Mouse (Mus musculus) spleen, postnatal 14 days (tissue): ENCODE measurements around the gene Tmem19.
"Not testable (repeated sequence)": the region's sequence is repeated elsewhere in the genome, so short reads cannot be mapped to it uniquely, and the experiment has no call there.

Experiments
- DNase-seq, 2 experiments: peaks; one replicate each; pipeline ENCODE4 v3.0.0; 2021 to 2022; ENCODE audit warnings: low spot score in 2 of 2

The Tmem19 gene

GRCm38 (mm10) chr10:115349029-115349428 lies 13.3 kb downstream of the Tmem19 start:
- DNase-seq, result no peak

GRCm38 (mm10) chr10:115348131-115348530 lies 14.2 kb downstream of the Tmem19 start:
- DNase-seq, result no peak

GRCm38 (mm10) chr10:115346444-115346843 lies 15.9 kb downstream of the Tmem19 start:
- no peak for DNase-seq

GRCm38 (mm10) chr10:115342771-115343425 lies 19.4 kb downstream of the Tmem19 start:
- DNase-seq, result no peak

DNA sequence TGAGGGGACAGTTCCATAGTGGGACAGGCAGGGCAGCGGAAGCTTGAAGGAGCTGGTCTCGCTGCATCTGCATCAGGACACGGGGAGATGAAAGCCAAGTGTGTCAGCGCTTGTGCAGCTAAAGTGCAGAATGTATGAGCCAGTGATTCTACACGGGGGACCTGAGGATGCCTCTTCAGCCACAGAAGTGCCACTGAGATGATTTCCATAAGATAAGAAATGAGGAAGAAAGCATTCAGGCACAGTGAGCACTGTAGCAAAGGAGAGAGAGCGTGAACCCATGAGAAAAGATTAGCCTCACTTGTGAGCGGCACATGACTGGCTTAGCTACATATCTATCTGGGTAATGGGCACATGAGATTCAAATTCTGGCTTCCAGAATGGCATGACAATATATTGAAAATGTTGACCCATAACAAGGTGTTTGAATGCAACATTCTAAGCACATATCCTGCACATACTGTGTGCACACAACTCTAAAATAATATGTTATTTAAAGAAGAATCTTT lies 22.4 kb downstream of the Tmem19 start:
- no peak for DNase-seq

DNA sequence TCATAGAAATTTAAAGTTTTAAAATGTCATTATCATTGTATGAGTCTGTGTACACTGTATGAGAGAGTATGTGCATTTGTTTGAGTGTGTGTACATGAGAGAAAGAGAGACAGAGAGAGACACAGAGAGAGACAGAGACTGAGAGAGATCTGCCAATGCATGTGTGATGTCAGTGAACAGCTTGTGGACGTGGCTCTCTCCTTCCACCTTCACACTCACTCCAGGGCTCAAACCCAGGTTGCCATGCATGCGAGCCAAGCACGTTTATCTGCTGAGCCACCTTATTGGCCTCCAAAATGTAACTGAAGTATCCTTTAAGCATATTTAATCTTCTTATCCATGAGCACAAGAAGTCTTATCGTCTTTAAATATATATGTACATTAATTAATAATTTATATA lies 25.4 kb downstream of the Tmem19 start:
- DNase-seq, result no peak

GRCm38 (mm10) chr10:115333528-115333927 lies 28.8 kb downstream of the Tmem19 start:
- DNase-seq, result no peak

DNA sequence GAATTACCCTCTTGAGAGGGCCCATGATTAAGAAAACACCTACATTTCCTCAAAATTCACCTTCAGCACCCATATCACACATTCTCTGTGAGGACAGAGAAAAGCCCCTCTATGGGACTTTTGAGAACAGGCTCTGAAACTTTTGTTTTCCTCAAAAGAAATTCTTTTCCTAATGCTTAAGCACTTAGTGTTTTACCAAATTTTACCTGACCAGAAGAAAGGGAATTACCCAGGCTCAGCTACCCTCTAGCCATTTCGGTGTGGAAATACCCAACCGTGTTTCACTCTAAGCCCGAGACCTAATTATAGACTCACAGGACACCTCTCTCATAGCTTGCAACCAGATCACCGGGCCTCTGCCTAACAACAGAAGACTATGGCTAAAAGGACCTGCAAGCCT lies 29.3 kb downstream of the Tmem19 start:
- no peak for DNase-seq

GRCm38 (mm10) chr10:115332420-115332952 lies 29.8 kb downstream of the Tmem19 start:
- DNase-seq, result no peak

DNA sequence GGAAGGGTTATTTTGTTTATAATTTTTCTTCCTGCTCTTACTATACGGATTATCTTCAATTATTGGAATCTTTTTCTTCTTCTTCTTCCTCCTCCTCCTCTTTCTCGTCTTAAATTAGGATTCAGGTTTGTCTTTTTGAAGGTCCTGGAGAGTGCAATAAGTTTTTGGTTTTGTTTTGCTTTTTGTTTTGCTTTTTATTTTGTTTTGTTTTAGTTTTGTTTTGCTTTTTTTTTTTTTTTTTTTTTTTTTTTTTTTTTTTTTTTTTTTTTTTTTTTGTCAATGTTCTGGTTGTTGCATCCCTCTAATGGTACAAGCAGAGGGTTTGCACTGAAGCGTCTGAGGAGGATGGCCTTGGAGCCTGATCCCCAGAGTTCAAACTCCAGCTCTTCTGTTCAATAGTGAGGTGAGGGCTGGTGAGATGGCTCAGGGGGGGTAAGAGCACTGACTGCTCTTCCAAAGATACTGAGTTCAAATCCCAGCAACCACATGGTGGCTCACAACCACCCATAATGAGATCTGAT lies 33.2 kb downstream of the Tmem19 start:
- no peak for DNase-seq

DNA sequence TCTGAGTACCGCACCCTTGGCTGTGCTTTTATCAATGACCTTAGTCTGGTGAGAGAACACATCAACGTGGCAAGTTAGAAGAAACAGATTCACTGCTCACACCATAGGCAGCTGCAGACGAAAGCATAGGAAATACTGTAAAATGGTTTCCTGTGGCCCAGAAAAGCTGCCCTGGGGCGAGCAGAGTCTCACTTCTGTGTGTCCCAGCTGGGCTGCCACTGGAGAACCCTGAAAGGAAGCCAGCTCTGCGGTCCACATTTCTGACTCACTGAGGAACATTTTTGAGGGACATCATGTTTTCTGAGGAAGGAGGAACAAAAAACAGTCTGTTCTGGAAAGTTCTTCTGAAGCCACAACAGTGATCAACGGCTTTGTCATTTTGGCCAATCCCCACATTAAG lies 33.8 kb downstream of the Tmem19 start:
- no peak for DNase-seq

- DNase-seq, result peak; percentile 34 to 61
Observed at GRCm38 (mm10) chr10:115323295-115323694, 39.0 kb downstream of the Tmem19 start.

DNA sequence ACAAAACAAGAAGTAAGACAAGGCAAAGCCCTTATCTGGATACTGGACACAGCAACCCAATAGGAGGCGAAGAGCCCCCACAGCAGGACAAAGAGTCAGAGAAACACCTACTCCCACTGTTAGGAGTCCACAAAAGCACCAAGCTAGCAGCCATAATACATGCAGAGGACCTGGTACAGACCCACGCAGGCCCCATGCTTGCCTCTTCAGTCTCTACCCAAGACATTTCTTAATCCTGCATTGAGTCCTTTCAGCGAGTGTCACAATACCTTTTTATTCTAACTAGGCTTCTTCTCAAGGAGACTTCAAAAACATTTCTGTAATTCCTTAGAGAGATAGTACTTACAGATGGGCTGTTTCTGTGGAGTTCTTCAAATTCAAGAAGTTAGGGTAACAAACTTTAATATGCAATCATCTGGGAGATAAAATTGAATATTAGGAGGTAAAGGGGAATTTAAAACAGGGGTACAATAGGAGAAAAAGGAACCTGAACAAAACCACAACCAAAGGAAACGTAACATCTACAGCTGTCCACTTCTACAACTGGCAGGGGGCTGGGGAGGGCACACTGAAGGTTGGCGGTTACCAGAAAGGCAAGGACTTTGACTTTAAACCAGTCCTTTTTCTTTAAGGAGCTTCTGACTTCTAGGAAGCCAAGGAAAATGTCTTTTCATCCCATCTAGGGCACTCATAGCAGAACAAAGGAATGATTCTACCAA lies 40.8 kb downstream of the Tmem19 start:
- no peak for DNase-seq

DNA sequence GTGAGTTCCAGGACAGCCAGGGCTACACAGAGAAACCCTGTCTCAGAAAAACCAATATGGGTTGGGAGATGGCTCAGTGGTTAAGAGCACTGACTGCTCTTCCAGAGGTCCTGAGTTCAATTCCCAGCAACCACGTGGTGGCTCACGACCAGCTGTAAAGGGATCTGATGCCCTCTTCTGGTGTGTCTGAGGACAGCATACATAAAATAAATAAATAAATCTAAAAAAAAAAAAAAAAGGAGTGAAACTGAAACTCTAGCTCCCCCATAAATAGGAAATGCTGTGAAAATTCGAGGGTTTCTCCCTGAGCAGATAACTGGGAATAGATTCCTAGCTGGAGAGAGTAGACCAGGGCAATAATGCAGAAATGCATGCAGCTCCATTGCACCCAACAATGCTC lies 43.9 kb downstream of the Tmem19 start:
- not testable (repeated sequence) for DNase-seq

DNA sequence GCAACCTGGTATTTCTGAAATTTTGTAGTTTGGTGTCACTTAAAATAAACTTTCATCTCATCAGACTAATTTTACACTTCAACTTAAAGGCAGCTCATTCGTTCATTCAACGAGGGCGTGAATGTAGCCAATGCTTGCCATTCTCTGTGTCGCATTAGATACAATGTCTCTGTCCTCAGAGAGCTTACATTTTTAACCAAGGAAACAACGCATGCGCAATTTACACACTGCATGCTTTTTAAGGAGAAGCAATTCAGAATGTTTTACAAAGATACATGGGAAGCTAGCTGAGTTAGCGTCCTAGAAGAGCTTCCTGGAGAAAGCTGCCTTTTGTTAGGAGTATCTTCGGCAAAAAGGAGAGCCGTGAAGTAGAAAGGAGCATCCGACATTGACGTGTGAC lies 46.0 kb downstream of the Tmem19 start:
- DNase-seq, result no peak

GRCm38 (mm10) chr10:115315473-115316171 lies 46.7 kb downstream of the Tmem19 start, which contains the start of gene Rab21:
Rab21 (minus strand) TSS chr10:115315594.
- DNase-seq, result peak; percentile 97 to 99

DNA sequence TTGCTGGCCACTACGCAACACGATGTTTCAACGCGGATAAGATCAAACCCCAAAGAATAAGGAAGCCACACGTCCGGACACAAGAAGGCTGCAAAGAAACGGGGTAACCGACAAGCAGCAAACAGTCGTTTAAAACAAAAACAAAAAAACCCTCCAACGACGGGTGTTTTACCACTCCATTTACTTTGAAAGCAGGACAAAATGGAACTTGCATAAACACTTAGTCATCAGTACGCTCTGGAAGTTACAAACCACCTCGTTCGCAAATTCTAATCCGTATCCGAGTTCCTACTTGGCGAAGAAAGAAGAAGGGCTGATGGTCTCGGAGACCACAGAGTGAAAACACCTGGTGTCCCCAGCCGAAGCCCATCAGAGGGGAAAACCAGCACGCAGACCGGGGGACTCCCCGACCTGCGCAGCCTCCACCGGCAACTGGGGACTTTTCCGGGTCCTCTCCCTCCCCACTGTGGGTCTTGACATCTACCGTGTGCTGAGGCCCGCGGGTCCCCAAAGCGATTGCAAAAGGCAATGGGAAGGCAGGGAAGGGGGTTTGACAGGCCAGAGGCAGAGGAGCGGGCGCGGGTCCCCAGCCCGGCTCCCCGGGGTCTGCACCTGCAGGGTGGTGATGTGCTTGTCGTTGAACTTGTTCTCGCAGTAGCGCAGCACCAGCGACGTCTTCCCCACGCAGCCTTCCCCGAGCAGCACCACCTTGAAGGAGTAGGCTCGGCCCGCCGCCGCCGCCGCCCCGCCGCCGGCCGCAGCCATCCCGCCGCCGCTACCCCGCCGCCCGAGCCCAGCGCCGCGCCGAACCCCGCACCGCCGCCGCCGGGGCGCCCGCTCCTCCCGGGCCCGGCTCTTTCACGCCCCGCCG lies 47.5 kb downstream of the Tmem19 start:
- DNase-seq, result peak; percentile 49 to 64

DNA sequence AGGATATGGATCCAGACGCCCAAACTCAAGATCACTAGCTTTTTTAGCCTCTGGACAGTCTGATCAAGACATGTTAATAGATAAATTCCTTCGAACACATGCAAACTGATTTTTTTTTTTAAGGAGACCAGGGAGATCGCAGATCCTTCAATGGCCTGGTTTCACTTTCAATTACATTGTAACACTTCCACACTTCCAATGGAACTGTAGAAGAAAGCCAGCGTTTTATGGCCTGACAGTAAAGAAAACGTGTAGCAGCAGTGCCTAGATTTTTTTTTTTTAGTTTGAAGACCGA lies 48.1 kb downstream of the Tmem19 start:
- no peak for DNase-seq

DNA sequence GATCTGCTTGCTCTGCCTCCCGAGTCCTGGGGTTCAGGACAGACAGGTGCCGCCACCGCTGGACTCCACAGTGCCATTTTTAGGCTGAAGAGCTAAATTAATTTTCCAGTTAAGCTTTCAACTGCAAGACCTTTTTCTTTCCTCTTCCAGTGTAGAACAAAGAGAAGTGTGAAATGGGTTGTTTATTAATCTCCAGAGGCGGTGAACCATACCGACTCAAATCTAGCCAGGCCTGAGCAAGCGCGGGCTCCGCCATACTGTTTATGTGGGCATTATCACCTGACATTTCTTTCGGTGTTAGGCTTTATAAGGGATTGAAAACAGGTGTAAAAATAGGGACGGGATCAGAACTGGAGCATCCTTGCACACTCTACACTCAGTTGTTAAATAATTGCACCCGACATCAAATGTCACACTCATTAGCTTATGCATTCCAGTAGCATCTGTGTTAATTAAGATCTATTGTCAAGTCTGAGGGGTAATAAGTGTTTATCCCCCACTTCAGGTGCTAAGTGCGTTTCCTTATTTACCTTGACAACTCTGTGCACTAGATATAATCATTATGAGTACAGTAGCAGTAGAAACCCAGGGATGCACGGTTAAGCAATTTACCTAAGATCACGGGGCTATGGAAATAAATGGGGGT lies 48.5 kb downstream of the Tmem19 start:
- DNase-seq, result no peak

DNA sequence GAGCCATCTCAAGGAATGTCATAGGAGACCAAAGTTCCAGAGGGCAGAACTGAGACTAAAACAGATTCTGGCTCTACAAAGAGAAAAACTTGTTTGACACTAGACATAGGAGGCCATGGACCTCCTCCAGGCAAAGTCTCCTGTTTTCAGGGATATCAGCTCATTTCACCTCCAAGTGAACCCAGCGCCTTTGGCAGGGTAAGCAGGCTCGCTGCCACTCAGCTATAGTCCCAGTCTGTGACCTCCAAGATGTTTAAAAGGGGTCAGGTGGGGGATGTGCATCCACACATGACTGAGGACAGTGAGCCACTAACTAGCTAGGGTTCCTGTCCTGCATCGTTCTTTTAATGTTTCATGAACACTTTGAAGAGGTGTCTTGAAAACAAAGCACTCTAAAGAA lies 49.6 kb downstream of the Tmem19 start:
- DNase-seq, result no peak

DNA sequence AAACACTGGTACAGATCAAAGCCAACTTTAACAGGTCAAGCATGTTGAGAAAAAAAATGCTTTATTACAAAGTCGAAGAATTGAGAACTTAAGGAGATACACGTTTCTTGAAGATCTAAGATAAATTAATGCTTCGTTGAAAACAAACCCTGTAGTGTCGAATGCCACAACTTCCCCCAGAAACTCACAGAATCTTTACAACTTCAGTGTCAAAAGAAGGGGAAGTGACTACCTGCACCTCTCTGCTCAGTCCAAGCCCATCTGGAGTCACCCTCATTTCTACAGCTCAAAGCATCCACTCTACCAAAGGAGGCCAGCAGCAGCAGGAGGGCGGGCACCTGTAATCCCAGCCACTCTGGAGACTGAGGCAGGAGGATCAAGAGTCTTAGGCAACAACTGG lies 50.1 kb downstream of the Tmem19 start:
- DNase-seq, result no peak
